Mouse (Mus musculus): Measurements from ENCODE around the gene Icam4.

- TF ChIP-seq CTCF (conservative IDR thresholded peaks at IDR 0.05; ENCODE audit: low read length) (no peak), NANOG (IDR thresholded peaks at IDR 0.05; ENCODE audit: borderline replicate concordance, low read length) (no peak)
These were observed 32.1 kb upstream of the Icam4 start for GRCm38 (mm10) chr9:20997065-20997464.

Data from E14TG2a.4 (cell line).